Mouse (Mus musculus): ENCODE data around the gene Man2b1. TPM values are rescaled to one million over a fixed set of nuclear protein-coding genes. Genes with fewer than 3 reads are reported as not detected.
"Not testable (repeated sequence)": the region's sequence is repeated elsewhere in the genome, so short reads cannot be mapped to it uniquely, and the experiment has no call there.

Gene Man2b1
- polyA plus RNA-seq, 1 experiment: 26.4 TPM

GRCm38 (mm10) chr8:85072364-85072929 is 10.6 kb upstream of the Man2b1 start:
- H3K36me3 ChIP-seq (replicated peaks; ENCODE audit: low read length): peaks cover 62% of the 10 kb centered on the region
- no peaks in the 10 kb centered on the region for H3K9me3 ChIP-seq
- H3K4me1 ChIP-seq: peaks cover 38% of the 10 kb centered on the region
- peak overlapping the region; percentile 99 for H3K4me3 ChIP-seq (replicated peaks)
- TF ChIP-seq FLI1 (IDR thresholded peaks at IDR 0.05; ENCODE audit: low read length): no peak
- TF ChIP-seq GATA1 (IDR thresholded peaks at IDR 0.05; ENCODE audit: borderline replicate concordance, low read length): no peak
- H3K27me3 ChIP-seq (replicated peaks): no peaks in the 10 kb centered on the region

GRCm38 (mm10) chr8:85073041-85073612 is 9.9 kb upstream of the Man2b1 start:
- TF ChIP-seq GATA1 (IDR thresholded peaks at IDR 0.05; ENCODE audit: borderline replicate concordance, low read length): no peak
- no peak for TF ChIP-seq FLI1 (IDR thresholded peaks at IDR 0.05; ENCODE audit: low read length)
- H3K4me3 ChIP-seq (replicated peaks): peak overlapping the region; percentile 65
- no peaks in the 10 kb centered on the region for H3K27me3 ChIP-seq (replicated peaks)
- peaks cover 39% of the 10 kb centered on the region for H3K4me1 ChIP-seq
- no peaks in the 10 kb centered on the region for H3K9me3 ChIP-seq
- peaks cover 61% of the 10 kb centered on the region for H3K36me3 ChIP-seq (replicated peaks; ENCODE audit: low read length)

GRCm38 (mm10) chr8:85074167-85074566 is 8.9 kb upstream of the Man2b1 start:
- peaks cover 49% of the 10 kb centered on the region for H3K4me1 ChIP-seq
- H3K27me3 ChIP-seq (replicated peaks): no peaks in the 10 kb centered on the region
- H3K36me3 ChIP-seq (replicated peaks; ENCODE audit: low read length): peaks cover 63% of the 10 kb centered on the region
- no peak for TF ChIP-seq FLI1 (IDR thresholded peaks at IDR 0.05; ENCODE audit: low read length)
- no peak for TF ChIP-seq GATA1 (IDR thresholded peaks at IDR 0.05; ENCODE audit: borderline replicate concordance, low read length)
- peak overlapping the region; percentile 55 for H3K4me3 ChIP-seq (replicated peaks)
- H3K9me3 ChIP-seq: no peaks in the 10 kb centered on the region

- Histone ChIP-seq H3K9me3 (no peaks in the 10 kb centered on the region), H3K4me3 (replicated peaks) (no peak overlapping the region), H3K4me1 (peaks cover 54% of the 10 kb centered on the region), H3K36me3 (replicated peaks; ENCODE audit: low read length) (peaks cover 66% of the 10 kb centered on the region), H3K27me3 (replicated peaks) (no peaks in the 10 kb centered on the region)
- TF ChIP-seq FLI1 (IDR thresholded peaks at IDR 0.05; ENCODE audit: low read length) (no peak), GATA1 (IDR thresholded peaks at IDR 0.05; ENCODE audit: borderline replicate concordance, low read length) (no peak)
These were observed 8.5 kb upstream of the Man2b1 start for GRCm38 (mm10) chr8:85074617-85075016.

- Histone ChIP-seq H3K36me3 (replicated peaks; ENCODE audit: low read length) (peaks cover 62% of the 10 kb centered on the region), H3K4me3 (replicated peaks) (no peak overlapping the region), H3K27me3 (replicated peaks) (no peaks in the 10 kb centered on the region), H3K9me3 (no peaks in the 10 kb centered on the region), H3K4me1 (peaks cover 56% of the 10 kb centered on the region)
- TF ChIP-seq GATA1 (IDR thresholded peaks at IDR 0.05; ENCODE audit: borderline replicate concordance, low read length) (no peak), FLI1 (IDR thresholded peaks at IDR 0.05; ENCODE audit: low read length) (no peak)
These were observed 7.1 kb upstream of the Man2b1 start for GRCm38 (mm10) chr8:85076001-85076400.

GRCm38 (mm10) chr8:85076993-85077392 is 6.1 kb upstream of the Man2b1 start:
- TF ChIP-seq GATA1 (IDR thresholded peaks at IDR 0.05; ENCODE audit: borderline replicate concordance, low read length): no peak
- no peak for TF ChIP-seq FLI1 (IDR thresholded peaks at IDR 0.05; ENCODE audit: low read length)
- H3K27me3 ChIP-seq (replicated peaks): no peaks in the 10 kb centered on the region
- H3K36me3 ChIP-seq (replicated peaks; ENCODE audit: low read length): peaks cover 62% of the 10 kb centered on the region
- no peaks in the 10 kb centered on the region for H3K9me3 ChIP-seq
- H3K4me1 ChIP-seq: peaks cover 63% of the 10 kb centered on the region
- H3K4me3 ChIP-seq (replicated peaks): no peak overlapping the region

- H3K27me3 ChIP-seq (replicated peaks): no peaks in the 10 kb centered on the region
- peaks cover 72% of the 10 kb centered on the region for H3K4me1 ChIP-seq
- H3K36me3 ChIP-seq (replicated peaks; ENCODE audit: low read length): peaks cover 42% of the 10 kb centered on the region
- H3K9me3 ChIP-seq: no peaks in the 10 kb centered on the region
- TF ChIP-seq FLI1 (IDR thresholded peaks at IDR 0.05; ENCODE audit: low read length) (no peak), GATA1 (IDR thresholded peaks at IDR 0.05; ENCODE audit: borderline replicate concordance, low read length) (no peak)
- H3K4me3 ChIP-seq (replicated peaks): peak overlapping the region; percentile 99
These were observed 2.9 kb upstream of the Man2b1 start for GRCm38 (mm10) chr8:85080214-85080531.

GRCm38 (mm10) chr8:85080532-85081215 is 2.4 kb upstream of the Man2b1 start, which contains the start of gene Wdr83os:
TSS of gene Wdr83os (plus strand) at chr8:85080740.
- H3K36me3 ChIP-seq (replicated peaks; ENCODE audit: low read length): peaks cover 42% of the 10 kb centered on the region
- H3K4me3 ChIP-seq (replicated peaks): peak within 1 kb of the TSS; percentile 99
- H3K9me3 ChIP-seq: no peaks in the 10 kb centered on the region
- H3K27me3 ChIP-seq (replicated peaks): no peaks in the 10 kb centered on the region
- H3K4me1 ChIP-seq: peaks cover 77% of the 10 kb centered on the region
- TF ChIP-seq GATA1 (IDR thresholded peaks at IDR 0.05; ENCODE audit: borderline replicate concordance, low read length) (no peak), FLI1 (IDR thresholded peaks at IDR 0.05; ENCODE audit: low read length) (no peak)

GRCm38 (mm10) chr8:85081216-85081555 is 1.9 kb upstream of the Man2b1 start, which contains the start of gene Wdr83:
TSS of gene Wdr83 (minus strand) at chr8:85081306.
- Histone ChIP-seq H3K4me1 (peaks cover 75% of the 10 kb centered on the region), H3K36me3 (replicated peaks; ENCODE audit: low read length) (peaks cover 40% of the 10 kb centered on the region), H3K4me3 (replicated peaks) (peak within 1 kb of the TSS; percentile 99), H3K9me3 (no peaks in the 10 kb centered on the region), H3K27me3 (replicated peaks) (no peaks in the 10 kb centered on the region)
- TF ChIP-seq GATA1 (IDR thresholded peaks at IDR 0.05; ENCODE audit: borderline replicate concordance, low read length) (no peak), FLI1 (IDR thresholded peaks at IDR 0.05; ENCODE audit: low read length) (no peak)

GRCm38 (mm10) chr8:85082169-85082568 is 901 bp upstream of the Man2b1 start:
- Histone ChIP-seq H3K4me1 (peaks cover 70% of the 10 kb centered on the region), H3K4me3 (replicated peaks) (peak overlapping the region; percentile 94), H3K36me3 (replicated peaks; ENCODE audit: low read length) (peaks cover 41% of the 10 kb centered on the region)
- H3K9me3 ChIP-seq; H3K27me3 ChIP-seq (replicated peaks): not testable (repeated sequence)

Measured in megakaryocyte, embryonic 14.5 days (primary cell).